Mouse (Mus musculus) heart, adult 9 months (tissue): ENCODE measurements at regions not wholly inside any gene's neighbourhood (a gene's known extent, or its start where the extent isn't known, plus 50 kb on each side); places are given as distances from the start of the nearest gene placed in this dataset.

Source experiments
- DNase-seq, 2 experiments: peaks; one replicate each; pipeline ENCODE4 v3.0.0; 2022; ENCODE audit warnings: low spot score in 2 of 2

- DNase-seq = no peak
These were observed 96.2 kb upstream of the 3110018I06Rik start for GRCm38 (mm10) chr12:107392050-107392795.

- no peak for DNase-seq
These were observed 94.0 kb upstream of the 3110018I06Rik start for GRCm38 (mm10) chr12:107394467-107394866.

DNA sequence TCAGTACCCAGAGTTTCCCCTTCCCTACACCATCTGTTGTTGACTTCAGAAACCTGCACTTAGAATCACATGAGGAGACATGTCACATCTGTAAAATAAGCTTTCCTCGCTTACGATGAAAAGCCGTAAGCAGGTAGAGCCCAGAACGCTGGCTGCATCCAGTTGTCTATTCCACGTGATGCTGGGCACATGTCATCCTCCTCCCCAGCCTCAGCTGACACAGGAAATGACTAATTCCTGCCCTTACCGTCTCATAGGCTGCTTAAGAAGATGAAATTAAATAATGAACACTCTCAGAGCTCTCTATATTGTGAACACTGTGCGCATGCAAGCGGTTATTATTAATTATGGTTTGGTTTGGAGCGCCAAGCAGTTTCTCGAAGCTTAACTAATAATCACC, 83.6 kb upstream of the 3110018I06Rik start:
- DNase-seq = no peak

DNA sequence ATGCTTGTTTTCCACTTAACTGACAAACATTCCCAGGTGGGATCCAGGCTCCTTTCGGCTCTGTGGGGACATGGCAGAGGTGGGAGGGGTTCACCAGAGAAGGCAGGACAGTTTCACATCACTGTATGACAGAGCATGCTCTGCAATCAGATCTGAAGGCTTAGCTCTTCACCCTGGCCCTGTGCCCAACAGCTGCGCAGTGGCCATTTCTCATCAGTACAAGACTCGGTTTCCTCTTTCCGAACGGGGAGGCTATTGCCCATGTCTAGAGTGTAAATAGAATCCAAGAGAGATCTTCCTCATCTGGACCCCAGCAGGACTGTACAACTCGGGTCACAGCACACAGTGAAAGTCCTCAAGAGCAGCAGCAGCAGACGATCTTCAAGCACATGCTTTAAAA, 64.5 kb upstream of the 3110018I06Rik start:
- DNase-seq = no peak

DNA sequence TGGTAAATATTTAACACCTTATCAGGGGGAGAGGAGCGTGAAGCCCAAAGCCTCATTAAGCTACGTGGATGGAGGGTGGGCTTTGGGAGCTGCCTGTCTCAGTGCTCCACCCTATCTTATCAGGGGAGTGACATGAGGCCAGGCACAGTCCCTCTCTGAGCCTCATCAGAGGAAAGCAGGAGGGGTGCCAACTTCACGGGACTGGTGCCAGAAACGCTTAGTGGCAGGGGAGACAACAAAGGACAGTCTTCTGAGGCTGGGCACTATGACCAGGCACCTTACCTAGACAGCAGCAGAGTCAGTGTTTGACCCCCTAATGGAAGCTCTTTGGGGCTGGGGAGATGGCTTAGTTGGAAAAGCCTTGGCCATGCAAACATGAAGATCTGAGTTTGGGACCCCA, 49.9 kb upstream of the 3110018I06Rik start:
- no peak for DNase-seq
